Mouse (Mus musculus) liver, postnatal 0 days (tissue): ENCODE results near the gene Btbd9. TPM values are rescaled to one million over a fixed set of nuclear protein-coding genes. Genes with fewer than 3 reads are reported as not detected.

Source experiments
- ATAC-seq: fragments of 200-750 bp; cut with Nextera tagmentation; 2 replicates; pipeline ENCODE4 v1.8.0; 2017; ENCODE audit warnings: mild to moderate bottlenecking, moderate library complexity
- DNase-seq: peaks from one replicate; pipeline ENCODE4 v3.0.0-alpha.2; 2016
- H3K27ac ChIP-seq: fragments of 300-500 bp; sonication (generic); 2 replicates; pipeline ENCODE4 v1.5.1; 2014; ENCODE audit warnings: antibody characterized with exemption, moderate library complexity, mild to moderate bottlenecking, low read depth
- H3K27me3 ChIP-seq: fragments of 300-500 bp; sonication (generic); 2 replicates; pipeline ENCODE4 v1.6.1; 2014; ENCODE audit warnings: low read length, control low read depth, mixed read lengths; ENCODE audit not compliant: insufficient read depth
- H3K36me3 ChIP-seq: fragments of 300-500 bp; sonication (generic); replicated peaks from 2 replicates; pipeline ENCODE4 v1.6.1; 2014; ENCODE audit warnings: mild to moderate bottlenecking, control low read depth, low read length, moderate library complexity, mixed read lengths; ENCODE audit not compliant: insufficient read depth
- H3K4me1 ChIP-seq: fragments of 300-500 bp; sonication (generic); 2 replicates; pipeline ENCODE4 v1.6.1; 2014; ENCODE audit warnings: antibody characterized with exemption, mild to moderate bottlenecking, control low read depth; ENCODE audit not compliant: insufficient read depth
- H3K4me2 ChIP-seq: fragments of 300-500 bp; sonication (generic); 2 replicates; pipeline ENCODE4 v1.6.1; 2014; ENCODE audit warnings: low read depth, mild to moderate bottlenecking, low read length, moderate library complexity, mixed read lengths
- H3K4me3 ChIP-seq: fragments of 300-500 bp; sonication (generic); 2 replicates; pipeline ENCODE4 v1.5.1; 2014; ENCODE audit warnings: low read depth, low read length
- H3K9ac ChIP-seq: fragments of 300-500 bp; sonication (generic); replicated peaks from 2 replicates; pipeline ENCODE4 v1.6.1; 2014; ENCODE audit warnings: mild to moderate bottlenecking, moderate library complexity
- H3K9me3 ChIP-seq: fragments of 300-500 bp; sonication (generic); 2 replicates; pipeline ENCODE4 v1.6.1; 2016; ENCODE audit warnings: mild to moderate bottlenecking, control low read depth, low read length, mixed read lengths
- CTCF ChIP-seq: sonication (generic); IDR thresholded peaks from 2 replicates; pipeline ENCODE4 v1.5.1; 2016; ENCODE audit warnings: antibody characterized with exemption, low read depth
- EP300 ChIP-seq: IDR thresholded peaks from 2 replicates; pipeline ENCODE4 v1.6.1; 2016; ENCODE audit warnings: antibody characterized with exemption, low read depth, mild to moderate bottlenecking
- WGBS: fragments of 180-500 bp; shearing (Covaris S2); extraction: QIAGEN DNeasy Blood & Tissue Kit; methylation state at CpG from one replicate; pipeline ENCODE4 v1.1.7; 2014; ENCODE audit not compliant: insufficient replicate concordance; 5-methylcytosine and 5-hydroxymethylcytosine counted together
- polyA plus RNA-seq: library from polyadenylated mRNA; unstranded; fragments of >200 nt; fragmentation: Nextera tagmentation; extraction: Ambion mirVana; gene quantifications from 2 replicates; pipeline ENCODE4 v1.2.1, GENCODE M21; 2015

The Btbd9 gene
- polyA plus RNA-seq, 1 experiment from 2014 or later, result 16.5 TPM

DNA sequence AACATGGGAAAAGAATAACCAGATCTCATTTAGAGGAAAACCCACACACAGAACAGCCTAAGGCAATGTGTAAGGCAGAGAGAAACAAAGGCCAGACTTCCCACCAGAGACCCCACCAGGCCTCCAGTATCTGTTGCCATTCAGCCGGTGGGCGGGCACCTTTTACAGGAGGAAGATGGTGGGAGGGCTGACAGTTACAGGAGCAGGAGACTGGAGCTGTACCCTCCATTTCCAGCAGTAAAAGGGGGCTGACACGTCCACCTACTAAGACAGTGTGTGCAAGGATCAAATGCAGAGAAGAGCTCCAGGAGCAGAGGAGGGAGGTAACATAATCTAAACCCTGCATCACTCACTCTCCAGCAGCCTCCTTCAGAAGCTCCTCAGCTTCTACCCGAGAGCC lies 123.0 kb downstream of the Btbd9 start:
- no peak for TF ChIP-seq EP300
- TF ChIP-seq CTCF, result no peak
- no peaks in the 10 kb centered on the region for H3K9me3 ChIP-seq
- DNase-seq (no peak), ATAC-seq (no peak)
- WGBS, result 75% methylated on average over 4 of the region's 4 CpGs
- H3K27ac ChIP-seq, result no peak overlapping the region
- no peaks in the 10 kb centered on the region for H3K27me3 ChIP-seq
- H3K4me3 ChIP-seq, result no peak overlapping the region
- H3K4me1 ChIP-seq, result no peaks in the 10 kb centered on the region
- H3K9ac ChIP-seq, result no peak overlapping the region
- H3K36me3 ChIP-seq, result no peaks in the 10 kb centered on the region
- no peak overlapping the region for H3K4me2 ChIP-seq

DNA sequence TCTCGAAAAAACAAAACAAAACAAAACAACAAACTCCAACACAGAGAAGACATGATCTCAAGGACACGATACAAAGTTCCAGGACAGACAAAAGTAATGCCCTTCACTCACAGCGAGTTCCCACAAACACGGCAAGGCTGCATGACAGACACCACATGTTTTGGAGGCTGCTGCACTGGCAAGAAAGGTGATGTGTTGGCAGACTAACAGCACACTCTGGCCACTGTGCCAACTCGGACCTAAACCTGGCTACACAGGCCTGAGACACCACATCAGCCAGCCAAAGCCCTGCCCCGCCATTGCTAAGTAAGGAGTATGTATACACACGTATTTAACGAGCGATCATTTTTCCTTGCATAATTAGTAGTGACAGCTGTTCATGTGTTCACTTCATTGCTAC lies 123.9 kb downstream of the Btbd9 start:
- TF ChIP-seq EP300 (no peak), CTCF (no peak)
- H3K4me2 ChIP-seq, result no peak overlapping the region
- H3K4me1 ChIP-seq, result no peaks in the 10 kb centered on the region
- no peaks in the 10 kb centered on the region for H3K9me3 ChIP-seq
- no peaks in the 10 kb centered on the region for H3K27me3 ChIP-seq
- H3K9ac ChIP-seq, result no peak overlapping the region
- H3K36me3 ChIP-seq, result no peaks in the 10 kb centered on the region
- DNase-seq, result no peak
- H3K27ac ChIP-seq, result no peak overlapping the region
- no peak overlapping the region for H3K4me3 ChIP-seq
- ATAC-seq, result no peak
- WGBS, result 85% methylated on average over 9 of the region's 9 CpGs

DNA sequence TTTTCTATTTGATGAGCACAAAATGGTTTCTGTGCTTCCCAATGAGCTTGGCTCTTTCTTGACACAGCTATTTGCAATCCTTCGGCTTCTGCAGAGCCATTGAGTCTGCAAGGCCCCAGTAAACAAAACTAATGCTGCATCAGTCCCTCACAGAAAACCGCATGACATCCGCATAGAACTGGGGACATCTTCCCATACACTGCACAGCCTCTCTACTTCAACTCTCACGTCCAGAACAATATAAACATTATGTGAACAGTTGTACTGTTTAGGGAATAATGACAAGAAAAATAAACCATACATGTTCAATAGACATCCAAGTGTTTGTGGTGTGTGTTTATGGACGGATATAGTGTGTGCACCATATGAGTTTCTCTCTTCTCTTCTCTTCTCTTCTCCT lies 127.7 kb downstream of the Btbd9 start:
- DNase-seq, result no peak
- WGBS, result 84% methylated on average over 5 of the region's 5 CpGs
- Histone ChIP-seq H3K4me1 (no peaks in the 10 kb centered on the region), H3K36me3 (no peaks in the 10 kb centered on the region), H3K4me2 (no peak overlapping the region), H3K4me3 (no peak overlapping the region), H3K27me3 (no peaks in the 10 kb centered on the region), H3K9ac (no peak overlapping the region), H3K27ac (no peak overlapping the region), H3K9me3 (no peaks in the 10 kb centered on the region)
- ATAC-seq, result no peak
- TF ChIP-seq EP300, result no peak
- no peak for TF ChIP-seq CTCF

DNA sequence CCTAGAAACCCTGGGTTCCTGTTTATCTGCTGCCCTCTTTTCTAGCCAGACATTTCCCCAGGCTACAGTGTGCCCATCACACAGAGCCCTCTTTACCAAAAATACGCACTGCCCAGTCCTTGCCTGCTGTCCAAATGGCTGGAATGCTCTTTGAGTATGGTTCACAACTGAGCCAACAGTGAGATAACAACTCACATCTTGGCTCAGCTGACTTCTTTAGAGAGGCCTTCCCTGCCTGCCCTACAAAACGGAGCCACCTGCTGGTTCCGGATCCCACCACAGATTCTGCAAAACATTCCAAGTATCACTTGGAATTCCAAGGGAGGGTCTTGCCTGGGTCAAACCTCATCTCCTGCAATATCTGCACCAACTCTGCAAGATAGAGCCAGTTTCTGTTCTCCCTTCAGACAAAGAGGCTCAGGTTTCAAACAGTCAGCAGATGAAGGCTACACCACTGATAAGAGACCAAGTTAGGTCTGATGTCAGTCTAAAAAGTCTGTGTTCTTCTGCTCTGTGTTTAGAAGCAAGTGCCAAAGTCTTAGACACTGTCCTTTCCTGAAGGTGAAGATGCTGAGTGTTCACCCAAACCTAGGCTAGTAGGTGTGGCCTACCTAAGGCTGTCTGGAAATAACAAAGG lies 130.4 kb downstream of the Btbd9 start:
- H3K4me3 ChIP-seq, result no peak overlapping the region
- no peaks in the 10 kb centered on the region for H3K4me1 ChIP-seq
- H3K36me3 ChIP-seq, result no peaks in the 10 kb centered on the region
- WGBS, result 76% methylated on average over 3 of the region's 3 CpGs
- H3K27me3 ChIP-seq, result no peaks in the 10 kb centered on the region
- DNase-seq (no peak), ATAC-seq (no peak)
- H3K27ac ChIP-seq, result no peak overlapping the region
- no peak overlapping the region for H3K9ac ChIP-seq
- H3K4me2 ChIP-seq, result no peak overlapping the region
- TF ChIP-seq CTCF (no peak), EP300 (no peak)
- no peaks in the 10 kb centered on the region for H3K9me3 ChIP-seq

DNA sequence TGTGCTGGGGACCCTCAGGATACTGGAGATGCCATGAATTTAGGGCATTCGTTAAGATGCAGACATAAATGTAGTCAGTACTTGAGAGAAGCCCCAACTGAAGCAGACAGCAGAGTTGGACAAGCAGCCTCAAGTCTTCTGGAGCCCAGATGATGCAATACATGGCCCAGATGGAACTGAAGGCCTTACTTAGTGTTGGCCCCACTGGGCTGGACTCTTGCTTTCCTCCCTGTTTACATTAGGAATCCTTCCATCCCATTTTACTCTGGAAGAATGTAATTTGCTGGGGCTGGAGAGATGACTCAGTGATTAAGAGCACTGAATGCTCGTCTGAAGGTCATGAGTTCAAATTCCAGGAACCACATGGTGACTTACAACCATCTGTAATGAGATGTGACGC lies 136.6 kb downstream of the Btbd9 start:
- no peaks in the 10 kb centered on the region for H3K9me3 ChIP-seq
- H3K4me3 ChIP-seq, result no peak overlapping the region
- no peaks in the 10 kb centered on the region for H3K36me3 ChIP-seq
- H3K27me3 ChIP-seq, result no peaks in the 10 kb centered on the region
- H3K4me1 ChIP-seq, result no peaks in the 10 kb centered on the region
- no peak overlapping the region for H3K27ac ChIP-seq
- WGBS, result 74% methylated on average over 3 of the region's 3 CpGs
- no peak overlapping the region for H3K4me2 ChIP-seq
- ATAC-seq (no peak), DNase-seq (no peak)
- no peak for TF ChIP-seq EP300
- no peak for TF ChIP-seq CTCF
- no peak overlapping the region for H3K9ac ChIP-seq

DNA sequence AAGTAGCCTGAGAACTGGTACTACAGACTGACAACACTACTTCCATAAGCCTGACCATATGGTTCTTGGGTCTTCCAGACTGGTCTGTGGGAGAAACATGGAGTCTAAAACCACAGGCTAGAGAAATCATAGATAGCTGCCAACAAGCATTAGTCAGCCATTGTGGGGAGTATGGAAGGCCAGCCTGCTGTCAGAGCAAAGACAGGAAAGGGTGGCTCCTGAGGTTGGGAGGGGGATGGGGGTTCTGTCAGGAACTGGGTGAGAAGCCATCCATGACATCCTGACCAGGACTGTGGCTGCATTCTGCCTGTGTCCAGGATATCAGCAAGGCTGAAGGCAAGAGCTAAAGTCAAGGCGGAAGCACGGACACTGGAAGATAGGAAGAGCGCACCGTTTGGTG lies 137.5 kb downstream of the Btbd9 start:
- no peak overlapping the region for H3K27ac ChIP-seq
- H3K4me2 ChIP-seq, result no peak overlapping the region
- H3K27me3 ChIP-seq, result no peaks in the 10 kb centered on the region
- no peaks in the 10 kb centered on the region for H3K9me3 ChIP-seq
- ATAC-seq, result peak; percentile 40; the same call in 1 of the 2 replicates
- H3K9ac ChIP-seq, result no peak overlapping the region
- TF ChIP-seq CTCF (no peak), EP300 (no peak)
- H3K4me1 ChIP-seq, result no peaks in the 10 kb centered on the region
- H3K4me3 ChIP-seq, result no peak overlapping the region
- no peak for DNase-seq
- no peaks in the 10 kb centered on the region for H3K36me3 ChIP-seq
- 81% methylated on average over 4 of the region's 4 CpGs for WGBS

DNA sequence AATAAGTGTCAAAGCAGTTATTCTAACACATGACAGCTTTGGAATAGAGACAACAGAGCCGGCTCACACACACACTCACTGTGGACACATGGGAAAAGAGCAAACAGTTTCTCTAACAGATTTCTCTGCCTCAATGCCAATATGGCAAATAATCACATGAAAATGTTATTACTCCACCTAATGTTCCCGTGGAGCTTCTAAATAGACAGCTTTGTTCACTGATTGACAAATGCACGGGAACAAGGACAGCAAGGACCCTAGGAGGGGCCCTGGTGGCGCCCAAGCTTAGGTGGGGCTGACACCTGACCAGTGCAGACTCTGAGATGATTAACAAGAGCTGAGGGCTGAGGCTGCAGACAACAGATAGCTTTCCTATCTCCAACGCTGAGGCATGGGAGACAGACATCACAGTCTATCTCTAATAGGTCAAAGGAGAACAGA lies 140.2 kb downstream of the Btbd9 start:
- no peak for ATAC-seq
- H3K9ac ChIP-seq, result no peak overlapping the region
- no peaks in the 10 kb centered on the region for H3K36me3 ChIP-seq
- no peaks in the 10 kb centered on the region for H3K27me3 ChIP-seq
- H3K27ac ChIP-seq, result no peak overlapping the region
- no peaks in the 10 kb centered on the region for H3K9me3 ChIP-seq
- no peak for DNase-seq
- no peak for TF ChIP-seq CTCF
- no peak for TF ChIP-seq EP300
- no peaks in the 10 kb centered on the region for H3K4me1 ChIP-seq
- WGBS, result 51% methylated on average over 5 of the region's 5 CpGs
- H3K4me2 ChIP-seq, result no peak overlapping the region
- no peak overlapping the region for H3K4me3 ChIP-seq
